In genomic region chr16:77399846-77400275, GRCm38 (mm10) we compare ENCODE assay signal across 7 mouse cellular contexts.
DNase-seq lines count a peak whose midpoint lies in the region; ATAC-seq and TF ChIP-seq lines count a peak whose summit lies in the region.

No protein-coding gene starts in this region.

- H3K27ac ChIP-seq in liver, adult 2 months (replicated peaks; ENCODE audit: insufficient read depth, low read depth, low read length), result peak overlapping the region; percentile 32; the same call in 1 of the 2 replicates
- no peak overlapping the region; the same call in 1 of the 2 replicates for H3K27ac ChIP-seq in embryonic fibroblast, embryonic 13.5 days (ENCODE audit: insufficient read depth, low read length)
- peak overlapping the region; percentile 76 for H3K27ac ChIP-seq in limb, embryonic 10.5 days
- H3K27ac ChIP-seq in neural tube, embryonic 15.5 days (replicated peaks), result peak overlapping the region; percentile 92

- peak; percentile 65 for ATAC-seq in neural tube, embryonic 15.5 days (ENCODE audit: low FRiP score)

- H3K36me3 ChIP-seq in liver, adult 2 months (ENCODE audit: control insufficient read depth, insufficient read depth, low read length), result no peaks in the 10 kb centered on the region
- H3K36me3 ChIP-seq in limb, embryonic 10.5 days, result 0 out of 2 replicates have a peak, but pooled peaks cover 5% of the 10 kb centered on the region
- H3K36me3 ChIP-seq in neural tube, embryonic 15.5 days, result no peaks in the 10 kb centered on the region

- H3K4me1 ChIP-seq in liver, adult 2 months (ENCODE audit: control insufficient read depth, insufficient read depth, low read length), result peaks cover 12% of the 10 kb centered on the region
- no peaks in the 10 kb centered on the region; the same call in 1 of the 2 replicates for H3K4me1 ChIP-seq in embryonic fibroblast, embryonic 13.5 days (ENCODE audit: control insufficient read depth, insufficient read depth, low read length)
- H3K4me1 ChIP-seq in limb, embryonic 10.5 days, result peaks cover 54% of the 10 kb centered on the region
- peaks cover 39% of the 10 kb centered on the region for H3K4me1 ChIP-seq in neural tube, embryonic 15.5 days

- H3K4me2 ChIP-seq in neural tube, embryonic 15.5 days, result peak overlapping the region; percentile 57

- no peaks in the 10 kb centered on the region for H3K27me3 ChIP-seq in liver, adult 2 months (ENCODE audit: control insufficient read depth, insufficient read depth, low read length)
- H3K27me3 ChIP-seq in limb, embryonic 10.5 days (ENCODE audit: low read depth, poor library complexity, severe bottlenecking), result no peaks in the 10 kb centered on the region
- H3K27me3 ChIP-seq in neural tube, embryonic 15.5 days (replicated peaks), result no peaks in the 10 kb centered on the region

- no peaks in the 10 kb centered on the region for H3K79me2 ChIP-seq in liver, adult 2 months (ENCODE audit: control insufficient read depth, insufficient read depth, low read length)

- 57% methylated on average over 10 of the region's 10 CpGs for WGBS in liver, adult 2 months
- 17% methylated on average over 10 of the region's 10 CpGs for WGBS in limb, embryonic 10.5 days
- WGBS in neural tube, embryonic 15.5 days, result 4% methylated on average over 10 of the region's 10 CpGs

- TF ChIP-seq CTCF in liver, adult 2 months (IDR thresholded peaks at IDR 0.05; ENCODE audit: low read depth, low read length), result no peak
- no peak for TF ChIP-seq CTCF in embryonic fibroblast, embryonic 13.5 days (IDR thresholded peaks at IDR 0.05; ENCODE audit: borderline replicate concordance, insufficient read depth, low read length)

- no peak for TF ChIP-seq POLR2A in liver, adult 2 months (IDR thresholded peaks at IDR 0.05; ENCODE audit: extremely low read depth, insufficient read depth, low read length)
- TF ChIP-seq POLR2A in embryonic fibroblast, embryonic 13.5 days (IDR thresholded peaks at IDR 0.05; ENCODE audit: low read depth, low read length), result no peak

- no peak for DNase-seq in liver, adult 2 months (ENCODE audit: extremely low read depth, low read depth, low spot score)
- DNase-seq in liver, result no peak
- DNase-seq in limb, embryonic 10.5 days (ENCODE audit: low spot score), result peak; percentile 42
- DNase-seq in natural killer cell, adult 2 months (ENCODE audit: low spot score in 2 of 2), result no peak
- no peak for DNase-seq in left cerebral cortex, adult 8-10 months (ENCODE audit: low spot score in 2 of 2)

- peak overlapping the region; percentile 11; the same call in 1 of the 2 replicates for H3K4me3 ChIP-seq in liver, adult 2 months (ENCODE audit: insufficient read depth, low read depth, low read length)
- peak overlapping the region; percentile 21; the same call in 1 of the 2 replicates for H3K4me3 ChIP-seq in embryonic fibroblast, embryonic 13.5 days (ENCODE audit: insufficient read depth, low read length)
- H3K4me3 ChIP-seq in limb, embryonic 10.5 days, result peak overlapping the region; percentile 38
- peak overlapping the region; percentile 31 for H3K4me3 ChIP-seq in neural tube, embryonic 15.5 days (replicated peaks)

- H3K9me3 ChIP-seq in limb, embryonic 10.5 days (replicated peaks), result no peaks in the 10 kb centered on the region
- no peaks in the 10 kb centered on the region for H3K9me3 ChIP-seq in neural tube, embryonic 15.5 days (replicated peaks)

- H3K9ac ChIP-seq in liver, adult 2 months (ENCODE audit: low read depth, low read length), result no peak overlapping the region
- peak overlapping the region; percentile 47 for H3K9ac ChIP-seq in neural tube, embryonic 15.5 days (replicated peaks)
